Mouse (Mus musculus) right cerebral cortex, adult 2 months (tissue): ENCODE results near the gene Gpcpd1.
"Not testable (repeated sequence)": the region's sequence is repeated elsewhere in the genome, so short reads cannot be mapped to it uniquely, and the experiment has no call there.

ENCODE experiments used
- DNase-seq, 2 experiments: peaks; one replicate each; pipeline ENCODE4 v3.0.0; 2021 to 2022; ENCODE audit warnings: low spot score in 2 of 2

The Gpcpd1 gene

GRCm38 (mm10) chr2:132587240-132587779, at the start of gene Gpcpd1:
Gene Gpcpd1, minus strand, starts transcription at chr2:132587729.
- DNase-seq = no peak

GRCm38 (mm10) chr2:132636534-132636933, 49.0 kb upstream of the Gpcpd1 start:
- DNase-seq = no peak

GRCm38 (mm10) chr2:132628626-132629025, 41.1 kb upstream of the Gpcpd1 start:
- DNase-seq = no peak

- DNase-seq = no peak
These were observed 35.6 kb upstream of the Gpcpd1 start for GRCm38 (mm10) chr2:132623092-132623491.

- no peak for DNase-seq
These were observed 30.2 kb upstream of the Gpcpd1 start for GRCm38 (mm10) chr2:132617693-132618092.

- DNase-seq = peak; percentile 18 to 44
These were observed 26.2 kb upstream of the Gpcpd1 start for GRCm38 (mm10) chr2:132613581-132614188.

GRCm38 (mm10) chr2:132611551-132612233, 24.2 kb upstream of the Gpcpd1 start:
- no peak for DNase-seq

GRCm38 (mm10) chr2:132607141-132608093, 19.9 kb upstream of the Gpcpd1 start:
- peak; percentile 66 to 75 for DNase-seq

- no peak for DNase-seq
These were observed 18.4 kb upstream of the Gpcpd1 start for GRCm38 (mm10) chr2:132605795-132606563.

- DNase-seq = no peak
These were observed 17.4 kb upstream of the Gpcpd1 start for GRCm38 (mm10) chr2:132604922-132605321.

- DNase-seq = no peak
These were observed 16.2 kb upstream of the Gpcpd1 start for GRCm38 (mm10) chr2:132603706-132604105.

- DNase-seq = no peak
These were observed 14.2 kb upstream of the Gpcpd1 start for GRCm38 (mm10) chr2:132601777-132602176.

GRCm38 (mm10) chr2:132600081-132600480, 12.6 kb upstream of the Gpcpd1 start:
- DNase-seq = no peak

GRCm38 (mm10) chr2:132599127-132599526, 11.6 kb upstream of the Gpcpd1 start:
- DNase-seq = no peak

GRCm38 (mm10) chr2:132597866-132598480, 10.4 kb upstream of the Gpcpd1 start:
- no peak for DNase-seq

- no peak for DNase-seq
These were observed 9.7 kb upstream of the Gpcpd1 start for GRCm38 (mm10) chr2:132597226-132597625.

GRCm38 (mm10) chr2:132595601-132596235, 8.2 kb upstream of the Gpcpd1 start:
- no peak for DNase-seq

GRCm38 (mm10) chr2:132592126-132592525, 4.6 kb upstream of the Gpcpd1 start:
- no peak for DNase-seq

GRCm38 (mm10) chr2:132591579-132591978, 4.0 kb upstream of the Gpcpd1 start:
- DNase-seq = not testable (repeated sequence)

- no peak for DNase-seq
These were observed 2.5 kb upstream of the Gpcpd1 start for GRCm38 (mm10) chr2:132589906-132590538.
